Mouse (Mus musculus) T-helper 2 cell (primary cell): ENCODE results near the gene Col4a1.

Experiments used
- in situ Hi-C: fragments of 300-600 bp; cut with MboI, MseI; formaldehyde crosslinking; loops from one replicate; pipeline ENCODE4 v1.15.1; 2025; ENCODE audit warnings: high pct_unique_total_duplicates

Col4a1 gene

DNA sequence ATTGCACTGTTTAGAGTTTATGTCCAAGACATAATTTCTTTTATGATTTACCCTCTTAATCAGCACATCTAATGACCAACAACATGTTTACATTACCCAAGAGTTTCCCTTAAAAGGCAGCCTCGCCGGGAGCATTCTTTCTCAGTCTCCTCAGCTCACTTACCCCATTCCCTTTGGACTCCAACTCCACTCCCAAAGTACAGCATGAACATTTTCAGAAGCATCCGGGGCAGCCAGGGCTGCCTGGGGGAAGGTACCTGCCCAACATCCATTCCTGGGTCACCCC is 13.4 kb downstream of the Col4a1 start:
- in situ Hi-C loops: no loop called here

DNA sequence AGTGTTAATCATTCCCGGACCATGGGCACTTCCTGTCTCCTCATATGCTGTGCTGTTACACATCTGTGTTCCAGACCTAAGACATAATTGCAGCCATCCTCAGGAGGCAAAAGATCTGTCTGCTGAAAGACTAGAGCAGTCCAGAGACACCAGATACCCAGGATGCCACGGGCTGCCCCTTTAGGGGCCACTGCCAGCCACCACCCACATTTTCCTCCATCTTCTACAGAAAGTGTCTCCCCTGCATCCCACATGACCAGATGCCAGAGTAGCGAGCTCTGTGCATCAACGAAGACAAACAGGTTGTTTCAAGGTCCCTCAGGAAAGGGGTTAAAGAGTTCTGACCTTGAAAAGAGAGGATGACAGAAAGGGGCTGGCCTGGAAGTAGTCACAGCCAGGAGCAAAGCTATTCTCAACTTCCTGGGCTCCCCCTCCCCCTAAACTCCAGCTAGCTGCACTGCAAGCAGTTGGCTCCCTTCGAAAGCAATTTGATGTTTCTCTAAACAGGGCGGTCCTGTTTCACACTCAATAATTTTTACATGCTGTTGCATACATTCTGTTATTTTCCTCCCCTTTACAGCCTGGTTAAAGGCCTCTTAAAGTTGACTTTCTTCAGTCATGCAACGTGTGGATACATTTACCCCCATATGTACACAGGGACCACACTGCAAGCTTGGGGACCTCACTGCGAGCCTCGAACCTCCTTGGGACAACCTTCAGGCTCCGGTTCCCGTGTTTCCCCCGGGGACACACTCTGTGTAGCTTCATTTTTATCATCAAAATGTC is 13.9 kb downstream of the Col4a1 start:
- in situ Hi-C loops: no loop called here

GRCm38 (mm10) chr8:11297141-11297838 is 15.3 kb downstream of the Col4a1 start:
- in situ Hi-C loops: no loop called here

- in situ Hi-C loops: no loop called here
Observed at GRCm38 (mm10) chr8:11296282-11296943, 16.2 kb downstream of the Col4a1 start.

DNA sequence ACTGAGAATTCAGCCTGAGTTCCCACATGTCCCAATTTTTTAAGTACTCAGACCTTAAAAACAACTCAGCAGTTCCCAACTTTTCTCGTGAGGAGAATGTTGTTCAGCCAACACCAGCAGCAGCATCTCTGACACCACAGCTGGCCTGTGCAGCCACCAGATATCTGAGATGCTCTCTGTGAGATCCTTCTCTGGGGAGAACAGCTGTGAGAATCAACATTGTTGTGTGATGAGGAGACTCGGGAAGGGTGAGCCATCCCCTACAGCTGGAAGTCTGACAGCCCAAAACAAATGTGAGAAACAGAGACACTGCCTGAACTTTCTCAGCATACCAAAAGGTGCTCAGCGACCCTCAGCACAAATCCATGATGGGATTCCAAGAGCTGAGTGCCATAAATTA is 20.0 kb downstream of the Col4a1 start:
- in situ Hi-C loops: no loop called here

DNA sequence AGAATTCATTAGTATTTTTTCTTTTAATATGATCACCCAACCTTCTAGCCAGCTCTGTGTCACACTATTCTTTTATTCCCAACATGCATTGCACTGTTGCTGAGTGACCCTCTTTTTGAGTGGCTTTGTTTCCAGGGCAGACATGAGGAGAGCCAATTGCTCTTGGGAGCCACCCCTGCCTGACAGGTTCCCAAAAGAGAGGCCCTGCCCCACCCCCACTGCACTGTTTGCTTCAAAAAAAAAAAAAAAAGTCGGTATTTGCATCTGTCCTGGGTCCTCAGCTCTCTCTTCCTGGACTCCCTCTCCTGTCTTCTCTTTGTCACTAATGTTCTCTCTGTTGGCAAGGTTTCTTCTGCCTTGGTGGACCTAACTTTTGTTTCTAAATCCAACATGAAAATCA is 22.1 kb downstream of the Col4a1 start:
- in situ Hi-C loops: no loop called here

GRCm38 (mm10) chr8:11288286-11288685 is 24.3 kb downstream of the Col4a1 start:
- in situ Hi-C loops: no loop called here

- in situ Hi-C loops: no loop called here
Observed at GRCm38 (mm10) chr8:11287139-11287538, 25.5 kb downstream of the Col4a1 start.

- in situ Hi-C loops: no loop called here
Observed at GRCm38 (mm10) chr8:11285437-11285836, 27.2 kb downstream of the Col4a1 start.

DNA sequence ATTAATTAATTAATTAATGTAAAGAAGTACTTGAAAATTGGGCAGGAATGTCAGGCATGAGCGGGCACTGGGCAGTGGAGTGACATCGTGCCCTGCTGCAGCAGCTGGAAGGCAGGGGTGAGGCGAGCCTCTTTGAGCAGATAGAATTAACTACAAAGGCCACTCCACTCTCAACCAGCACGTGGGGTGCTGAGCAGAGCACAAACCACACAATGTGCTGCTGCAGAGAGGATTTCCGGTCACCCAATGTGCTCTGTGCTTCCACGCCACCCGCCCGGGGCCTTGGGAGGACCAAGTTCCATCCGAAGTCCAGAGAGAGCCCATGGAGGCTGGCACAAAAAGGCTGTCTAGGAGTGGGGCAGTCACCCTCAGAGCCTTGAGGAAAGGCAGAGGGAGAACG is 29.4 kb downstream of the Col4a1 start:
- in situ Hi-C loops: no loop called here

DNA sequence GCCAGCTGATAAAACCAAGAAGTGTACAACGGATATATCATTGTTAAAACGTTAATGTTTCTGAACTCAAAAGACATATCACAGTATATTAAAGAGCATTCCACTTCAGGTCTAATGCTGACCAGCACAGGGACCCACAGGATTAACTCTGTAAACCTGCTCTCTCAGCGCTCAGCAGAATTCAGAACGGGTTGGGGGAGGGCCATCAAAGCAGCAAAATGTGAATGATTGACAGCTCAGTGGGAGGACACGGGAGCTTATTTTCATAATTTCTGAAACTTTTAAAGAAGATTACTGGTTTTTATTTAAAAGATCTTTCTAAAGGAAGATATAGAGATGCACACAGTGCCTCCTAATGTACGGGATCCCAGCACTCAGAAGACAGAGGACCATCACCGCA is 29.9 kb downstream of the Col4a1 start:
- in situ Hi-C loops: no loop called here

DNA sequence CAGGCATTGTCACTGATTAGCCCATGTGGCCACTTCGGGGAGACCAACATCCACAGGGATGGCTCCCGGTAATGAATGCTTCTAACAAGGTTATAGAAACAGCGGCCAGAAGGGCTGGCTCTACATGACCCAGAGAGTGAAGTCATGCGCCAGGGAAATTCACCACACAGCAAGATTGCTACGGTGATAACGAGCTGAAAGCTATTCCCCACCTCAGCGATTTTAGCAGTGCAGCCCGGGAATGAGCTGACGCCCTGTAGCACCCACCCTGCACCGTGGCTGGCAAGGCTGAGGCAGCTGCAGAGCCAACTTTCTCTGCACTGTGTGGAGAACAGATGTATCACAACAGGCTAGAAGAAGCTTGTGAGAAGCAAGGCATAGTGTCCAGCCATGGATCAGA is 30.5 kb downstream of the Col4a1 start:
- in situ Hi-C loops: no loop called here

DNA sequence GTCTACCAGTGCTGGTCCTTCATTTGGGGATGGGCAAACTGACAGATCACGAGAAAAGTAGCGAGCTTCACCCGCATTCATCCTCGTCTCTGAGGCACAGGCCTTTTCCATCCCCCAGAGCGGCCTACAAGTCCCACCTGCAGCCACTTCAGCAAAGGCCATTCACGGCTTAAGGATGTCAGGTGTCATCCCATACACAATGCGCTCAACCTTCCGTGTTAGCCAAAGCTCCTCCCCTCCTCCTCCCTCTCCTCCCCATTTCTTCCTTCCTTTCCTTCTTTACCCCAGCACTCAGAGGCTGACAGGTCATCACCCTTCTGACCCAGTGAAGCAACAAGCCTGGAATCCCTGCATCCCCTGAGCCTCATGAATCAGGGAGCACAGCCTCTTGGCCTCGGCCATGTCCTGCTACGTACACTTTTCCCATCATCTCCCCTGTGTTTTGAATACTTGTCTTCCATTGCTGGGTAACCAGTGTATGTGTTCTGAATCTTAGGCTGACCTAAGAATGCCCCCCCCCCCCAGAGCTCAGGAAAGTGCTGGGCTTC is 31.8 kb downstream of the Col4a1 start:
- in situ Hi-C loops: no loop called here

- in situ Hi-C loops: no loop called here
Observed at GRCm38 (mm10) chr8:11279296-11279826, 33.3 kb downstream of the Col4a1 start.

GRCm38 (mm10) chr8:11278101-11278611 is 34.5 kb downstream of the Col4a1 start:
- in situ Hi-C loops: no loop called here

DNA sequence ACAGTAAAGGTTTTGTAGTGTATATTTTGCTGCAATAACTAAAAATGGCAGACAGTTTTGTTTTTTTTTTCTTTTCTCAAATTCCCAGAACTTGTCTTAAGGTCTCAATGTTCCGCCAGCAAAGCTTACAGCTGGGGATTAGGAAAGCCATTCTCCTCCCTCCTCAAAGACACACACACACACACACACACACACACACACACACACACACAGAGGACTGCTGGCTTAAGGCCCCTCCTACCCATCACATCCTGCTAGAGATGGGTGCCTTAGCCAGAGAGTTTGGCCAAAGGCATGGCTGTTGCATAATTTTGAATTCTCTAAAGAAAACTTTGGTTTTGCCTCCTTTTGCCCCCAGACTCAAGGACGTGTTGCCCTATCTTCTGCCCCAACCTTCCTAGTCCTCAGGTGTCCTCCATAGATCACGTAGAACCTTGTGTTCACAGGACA is 35.0 kb downstream of the Col4a1 start:
- in situ Hi-C loops: no loop called here

DNA sequence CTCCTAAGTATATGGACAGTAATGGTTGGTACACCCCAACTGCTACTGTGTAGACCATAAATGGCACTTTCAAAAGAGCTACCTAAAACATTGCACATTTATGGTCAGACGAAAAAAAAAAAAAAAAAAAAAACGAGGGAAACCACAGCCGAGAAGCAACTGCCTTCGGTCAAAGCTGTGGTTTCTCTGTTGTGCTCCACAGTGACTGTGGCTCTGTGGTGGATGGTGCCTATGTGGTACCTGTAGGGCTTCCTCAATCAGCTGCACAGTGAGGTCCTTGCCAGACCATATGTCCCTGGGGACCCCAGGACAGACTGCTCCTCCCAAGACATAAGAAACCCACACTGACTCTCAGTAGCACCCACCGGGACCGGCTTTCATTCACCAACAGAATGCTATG is 36.3 kb downstream of the Col4a1 start:
- in situ Hi-C loops: no loop called here

DNA sequence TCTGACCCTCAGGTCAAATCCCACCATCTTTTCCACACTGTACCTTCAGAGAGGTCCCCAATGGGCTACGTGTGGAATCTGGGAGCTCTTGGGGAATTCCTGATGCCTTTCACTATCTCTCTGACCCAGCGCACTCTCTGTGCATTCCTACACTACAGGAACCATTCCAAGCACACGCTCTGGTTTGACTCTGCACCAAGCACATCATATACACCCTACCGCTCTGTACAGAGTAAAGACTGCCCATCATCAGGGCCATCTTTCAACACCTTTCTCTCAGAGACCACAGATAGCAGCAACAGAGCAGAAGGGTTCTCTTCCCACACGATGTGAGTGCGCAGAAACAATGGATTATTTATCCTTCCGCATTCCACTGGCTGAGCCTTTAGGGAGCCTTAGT is 38.2 kb downstream of the Col4a1 start:
- in situ Hi-C loops: no loop called here

- in situ Hi-C loops: no loop called here
Observed at GRCm38 (mm10) chr8:11273506-11274158, 39.0 kb downstream of the Col4a1 start.

DNA sequence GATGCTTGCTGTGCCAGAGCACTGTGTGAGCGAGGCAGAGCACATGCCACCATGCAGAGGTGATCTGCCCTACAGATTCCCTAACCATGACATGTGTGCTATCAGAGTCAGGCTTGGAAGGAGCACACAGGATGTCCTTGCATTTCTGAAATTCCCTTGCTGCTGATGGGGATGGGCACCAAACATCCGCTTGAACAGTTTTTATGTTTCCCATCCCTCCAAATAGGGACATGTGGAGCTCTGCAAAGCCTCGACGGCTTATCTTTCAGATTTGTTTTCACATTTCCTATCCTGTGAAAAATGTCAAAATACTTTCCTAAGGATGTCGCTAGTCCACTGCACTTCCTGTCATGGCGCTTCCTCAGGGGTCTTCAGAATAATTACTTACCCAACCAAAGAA is 40.4 kb downstream of the Col4a1 start:
- in situ Hi-C loops: no loop called here

DNA sequence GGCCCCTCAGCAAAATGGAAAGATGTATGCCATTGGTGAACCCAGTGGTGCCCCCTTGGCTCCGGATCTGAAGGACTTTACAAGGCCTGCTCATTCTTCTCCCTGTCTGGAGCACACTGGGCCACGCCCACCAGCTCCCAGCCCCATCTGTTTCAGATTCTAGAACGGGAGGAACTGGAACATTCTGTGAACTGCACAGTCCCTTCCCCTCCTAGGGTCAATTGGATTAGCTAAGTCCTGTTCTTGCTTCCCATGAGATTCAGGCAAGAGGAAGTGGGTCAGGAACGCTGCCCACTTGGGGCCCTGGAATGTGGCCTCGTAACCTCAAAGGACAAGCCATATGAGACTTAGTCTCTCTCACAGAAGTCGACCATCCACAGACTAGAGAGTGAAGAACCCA is 41.8 kb downstream of the Col4a1 start:
- in situ Hi-C loops: no loop called here

DNA sequence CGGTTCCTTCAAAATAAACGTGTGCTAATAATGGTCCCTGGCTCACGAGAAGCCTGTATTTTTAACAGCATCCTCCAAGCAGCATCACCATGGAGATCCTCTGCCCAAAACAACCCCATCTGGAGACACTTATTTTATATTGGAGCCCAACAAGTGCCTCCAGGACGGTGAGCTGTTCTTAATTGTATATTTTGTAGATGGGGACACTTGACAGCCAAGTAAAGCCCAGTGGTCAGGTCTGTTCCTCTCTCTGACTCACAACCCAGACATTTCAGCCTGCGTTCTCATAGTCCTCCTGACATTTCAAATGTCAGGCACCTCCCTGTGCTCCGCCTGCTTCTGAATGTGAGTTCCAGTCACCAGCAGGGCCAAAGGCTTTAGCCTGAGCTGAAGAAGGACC is 43.9 kb downstream of the Col4a1 start:
- in situ Hi-C loops: loop anchor here (5.0 kb wide), 1 partner anchor 96 kb away; no protein-coding TSS in a partner anchor
